In genomic region chr6:16283328-16284072, GRCm38 (mm10) we compare ENCODE assay signal across 11 mouse cellular contexts.
"Had no signal": no experiment of that assay in that cellular context is flagged by ENCODE, and none has a peak within 500 bp of the region (broad histone marks: within the 10 kb centered on the region; RNA-seq: fewer than 3 reads in every experiment).

No protein-coding gene starts in this region.

- H3K36me3 ChIP-seq: limb, embryonic 15.5 days; liver, embryonic 12.5 days; midbrain, embryonic 13.5 days; neural tube, embryonic 15.5 days had no signal

- H3K4me2 ChIP-seq: limb, embryonic 15.5 days; liver, embryonic 12.5 days; lung, embryonic 14.5 days; midbrain, embryonic 13.5 days; neural tube, embryonic 15.5 days had no signal

- ATAC-seq: liver, embryonic 12.5 days; midbrain, embryonic 13.5 days had no signal

- H3K4me3 ChIP-seq: limb, embryonic 15.5 days; liver, embryonic 12.5 days; midbrain, embryonic 13.5 days; neural tube, embryonic 15.5 days had no signal

- H3K27me3 ChIP-seq: limb, embryonic 15.5 days; liver, embryonic 12.5 days; midbrain, embryonic 13.5 days; neural tube, embryonic 15.5 days had no signal

- H3K4me1 ChIP-seq: limb, embryonic 15.5 days; liver, embryonic 12.5 days; midbrain, embryonic 13.5 days; neural tube, embryonic 15.5 days had no signal

- H3K9me3 ChIP-seq: limb, embryonic 15.5 days; liver, embryonic 12.5 days; midbrain, embryonic 13.5 days; neural tube, embryonic 15.5 days had no signal

- H3K9ac ChIP-seq: limb, embryonic 15.5 days; liver, embryonic 12.5 days; lung, embryonic 14.5 days; midbrain, embryonic 13.5 days; neural tube, embryonic 15.5 days had no signal

- H3K27ac ChIP-seq: limb, embryonic 15.5 days; liver, embryonic 12.5 days; midbrain, embryonic 13.5 days; neural tube, embryonic 15.5 days had no signal

- DNase-seq: kidney, adult 8-10 months; kidney, postnatal 25 days; layer of hippocampus, postnatal 36 days; lung, embryonic 14.5 days; spleen, adult 18-20 months; thymus, adult 2 months; thymus, postnatal 25 days had no signal
